Mouse (Mus musculus): ENCODE data around the gene Serpina1a. TPM values are rescaled to one million over a fixed set of nuclear protein-coding genes. Genes with fewer than 3 reads are reported as not detected.
"Not testable (repeated sequence)": the region's sequence is repeated elsewhere in the genome, so short reads cannot be mapped to it uniquely, and the experiment has no call there.

Serpina1a gene
- polyA plus RNA-seq (2014; fragmentation: Nextera tagmentation; extraction: Ambion mirVana) = not detected in 2 replicates

GRCm38 (mm10) chr12:103863101-103863974, at the start of gene Serpina1a:
Serpina1a (minus strand) TSS chr12:103863562.
- H3K4me2 ChIP-seq (ENCODE audit: low read depth); ATAC-seq (ENCODE audit: insufficient read depth, low FRiP score, low TSS enrichment); H3K9me3 ChIP-seq (ENCODE audit: control insufficient read depth, low read length); H3K4me1 ChIP-seq (ENCODE audit: control insufficient read depth, insufficient read depth, low read length); H3K36me3 ChIP-seq (ENCODE audit: control insufficient read depth, insufficient read depth, low read length); H3K9ac ChIP-seq (ENCODE audit: low read length); DNase-seq (ENCODE audit: low spot score); H3K4me3 ChIP-seq (ENCODE audit: low read depth, low read length); H3K27me3 ChIP-seq (ENCODE audit: control insufficient read depth, insufficient read depth, low read length); H3K27ac ChIP-seq (ENCODE audit: low read depth, low read length): not testable (repeated sequence)
- WGBS = 79% methylated on average over 9 of the region's 9 CpGs

GRCm38 (mm10) chr12:103909181-103909580, 45.8 kb upstream of the Serpina1a start:
- H3K27me3 ChIP-seq (ENCODE audit: control insufficient read depth, insufficient read depth, low read length); H3K4me2 ChIP-seq (ENCODE audit: low read depth); H3K9ac ChIP-seq (ENCODE audit: low read length); H3K36me3 ChIP-seq (ENCODE audit: control insufficient read depth, insufficient read depth, low read length); H3K4me3 ChIP-seq (ENCODE audit: low read depth, low read length); H3K9me3 ChIP-seq (ENCODE audit: control insufficient read depth, low read length); ATAC-seq (ENCODE audit: insufficient read depth, low FRiP score, low TSS enrichment); DNase-seq (ENCODE audit: low spot score); H3K4me1 ChIP-seq (ENCODE audit: control insufficient read depth, insufficient read depth, low read length); H3K27ac ChIP-seq (ENCODE audit: low read depth, low read length): not testable (repeated sequence)
- 96% methylated on average over 10 of the region's 16 CpGs for WGBS

- not testable (repeated sequence) for H3K9me3 ChIP-seq (ENCODE audit: control insufficient read depth, low read length); H3K4me2 ChIP-seq (ENCODE audit: low read depth); H3K36me3 ChIP-seq (ENCODE audit: control insufficient read depth, insufficient read depth, low read length); H3K4me3 ChIP-seq (ENCODE audit: low read depth, low read length); ATAC-seq (ENCODE audit: insufficient read depth, low FRiP score, low TSS enrichment); H3K27me3 ChIP-seq (ENCODE audit: control insufficient read depth, insufficient read depth, low read length); H3K9ac ChIP-seq (ENCODE audit: low read length); H3K27ac ChIP-seq (ENCODE audit: low read depth, low read length); DNase-seq (ENCODE audit: low spot score); H3K4me1 ChIP-seq (ENCODE audit: control insufficient read depth, insufficient read depth, low read length)
- 42% methylated on average over 1 of the region's 1 CpGs for WGBS
Observed at GRCm38 (mm10) chr12:103907746-103908145, 44.4 kb upstream of the Serpina1a start.

- DNase-seq (ENCODE audit: low spot score); ATAC-seq (ENCODE audit: insufficient read depth, low FRiP score, low TSS enrichment); H3K4me3 ChIP-seq (ENCODE audit: low read depth, low read length); H3K9ac ChIP-seq (ENCODE audit: low read length); H3K4me2 ChIP-seq (ENCODE audit: low read depth); H3K27ac ChIP-seq (ENCODE audit: low read depth, low read length); H3K9me3 ChIP-seq (ENCODE audit: control insufficient read depth, low read length); H3K27me3 ChIP-seq (ENCODE audit: control insufficient read depth, insufficient read depth, low read length); H3K4me1 ChIP-seq (ENCODE audit: control insufficient read depth, insufficient read depth, low read length); H3K36me3 ChIP-seq (ENCODE audit: control insufficient read depth, insufficient read depth, low read length): not testable (repeated sequence)
- WGBS = 84% methylated on average over 4 of the region's 4 CpGs
Observed at GRCm38 (mm10) chr12:103904837-103905340, 41.5 kb upstream of the Serpina1a start, which contains the start of gene Serpina1c. Serpina1c (minus strand) TSS chr12:103904887.

- not testable (repeated sequence) for H3K9me3 ChIP-seq (ENCODE audit: control insufficient read depth, low read length)
Observed at GRCm38 (mm10) chr12:103901929-103902328, 38.6 kb upstream of the Serpina1a start.

DNA sequence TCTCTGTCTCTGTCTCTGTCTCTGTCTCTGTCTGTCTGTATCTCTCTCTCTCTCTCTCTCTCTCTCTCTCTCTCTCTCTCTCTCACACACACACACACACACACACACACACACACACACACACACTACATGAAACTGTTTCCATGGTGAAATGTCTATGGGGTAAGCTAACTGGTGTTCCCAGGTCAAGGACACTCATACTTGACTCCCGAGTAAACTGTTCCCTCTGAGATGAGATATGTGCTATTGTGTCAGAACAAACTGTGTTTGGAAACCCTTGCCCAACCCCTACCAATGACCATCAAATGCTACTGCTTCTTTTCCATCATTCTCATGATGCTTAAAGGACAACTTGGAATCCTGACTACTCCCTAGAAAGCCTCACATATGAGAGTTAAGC, 3.5 kb upstream of the Serpina1a start:
- H3K9me3 ChIP-seq (ENCODE audit: control insufficient read depth, low read length); H3K4me3 ChIP-seq (ENCODE audit: low read depth, low read length); H3K36me3 ChIP-seq (ENCODE audit: control insufficient read depth, insufficient read depth, low read length); H3K27ac ChIP-seq (ENCODE audit: low read depth, low read length); ATAC-seq (ENCODE audit: insufficient read depth, low FRiP score, low TSS enrichment); H3K4me2 ChIP-seq (ENCODE audit: low read depth); H3K27me3 ChIP-seq (ENCODE audit: control insufficient read depth, insufficient read depth, low read length); H3K9ac ChIP-seq (ENCODE audit: low read length); H3K4me1 ChIP-seq (ENCODE audit: control insufficient read depth, insufficient read depth, low read length); DNase-seq (ENCODE audit: low spot score): not testable (repeated sequence)
- WGBS = 92% methylated on average over 1 of the region's 1 CpGs

More at GRCm38 (mm10) chr12:103901929-103902328, 38.6 kb upstream of the Serpina1a start:
- H3K36me3 ChIP-seq (ENCODE audit: control insufficient read depth, insufficient read depth, low read length); H3K27me3 ChIP-seq (ENCODE audit: control insufficient read depth, insufficient read depth, low read length); H3K4me2 ChIP-seq (ENCODE audit: low read depth); ATAC-seq (ENCODE audit: insufficient read depth, low FRiP score, low TSS enrichment); H3K27ac ChIP-seq (ENCODE audit: low read depth, low read length); H3K9ac ChIP-seq (ENCODE audit: low read length); H3K4me1 ChIP-seq (ENCODE audit: control insufficient read depth, insufficient read depth, low read length); H3K4me3 ChIP-seq (ENCODE audit: low read depth, low read length); DNase-seq (ENCODE audit: low spot score): not testable (repeated sequence)
- 94% methylated on average over 3 of the region's 3 CpGs for WGBS

DNA sequence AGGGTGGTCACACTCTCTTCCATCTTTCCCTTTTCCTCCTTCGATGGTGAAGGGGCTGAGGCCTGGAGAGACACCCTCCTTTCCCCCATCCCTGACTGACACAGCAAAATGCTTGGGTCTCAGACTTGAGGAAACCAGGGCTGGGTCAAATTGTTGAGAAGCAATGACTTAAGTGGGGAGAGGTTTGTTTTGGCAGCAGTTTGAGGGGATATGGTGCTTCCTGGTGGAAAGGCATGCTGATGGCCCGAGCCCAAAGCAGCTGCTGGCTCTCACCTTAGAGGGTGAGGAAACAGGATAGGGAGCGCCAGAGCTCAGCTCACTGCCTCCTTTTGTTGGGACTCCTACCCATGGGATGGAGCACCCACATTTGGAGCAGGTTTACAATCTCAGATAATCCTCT, 2.4 kb downstream of the Serpina1a start:
- no peaks in the 10 kb centered on the region for H3K36me3 ChIP-seq (ENCODE audit: control insufficient read depth, insufficient read depth, low read length)
- no peak overlapping the region for H3K27ac ChIP-seq (ENCODE audit: low read depth, low read length)
- no peak overlapping the region for H3K4me2 ChIP-seq (ENCODE audit: low read depth)
- no peaks in the 10 kb centered on the region for H3K27me3 ChIP-seq (ENCODE audit: control insufficient read depth, insufficient read depth, low read length)
- no peak overlapping the region for H3K4me3 ChIP-seq (ENCODE audit: low read depth, low read length)
- DNase-seq (ENCODE audit: low spot score) (no peak), ATAC-seq (ENCODE audit: insufficient read depth, low FRiP score, low TSS enrichment) (no peak)
- no peaks in the 10 kb centered on the region for H3K4me1 ChIP-seq (ENCODE audit: control insufficient read depth, insufficient read depth, low read length)
- no peak overlapping the region for H3K9ac ChIP-seq (ENCODE audit: low read length)
- H3K9me3 ChIP-seq (ENCODE audit: control insufficient read depth, low read length) = no peaks in the 10 kb centered on the region
- WGBS = 78% methylated on average over 3 of the region's 3 CpGs

- not testable (repeated sequence) for ATAC-seq (ENCODE audit: insufficient read depth, low FRiP score, low TSS enrichment); H3K9me3 ChIP-seq (ENCODE audit: control insufficient read depth, low read length); H3K36me3 ChIP-seq (ENCODE audit: control insufficient read depth, insufficient read depth, low read length); H3K4me1 ChIP-seq (ENCODE audit: control insufficient read depth, insufficient read depth, low read length); H3K27me3 ChIP-seq (ENCODE audit: control insufficient read depth, insufficient read depth, low read length); H3K27ac ChIP-seq (ENCODE audit: low read depth, low read length); H3K9ac ChIP-seq (ENCODE audit: low read length); H3K4me2 ChIP-seq (ENCODE audit: low read depth); H3K4me3 ChIP-seq (ENCODE audit: low read depth, low read length); DNase-seq (ENCODE audit: low spot score)
- WGBS = 79% methylated on average over 3 of the region's 4 CpGs
Observed at GRCm38 (mm10) chr12:103860571-103860970, 2.8 kb downstream of the Serpina1a start.

DNA sequence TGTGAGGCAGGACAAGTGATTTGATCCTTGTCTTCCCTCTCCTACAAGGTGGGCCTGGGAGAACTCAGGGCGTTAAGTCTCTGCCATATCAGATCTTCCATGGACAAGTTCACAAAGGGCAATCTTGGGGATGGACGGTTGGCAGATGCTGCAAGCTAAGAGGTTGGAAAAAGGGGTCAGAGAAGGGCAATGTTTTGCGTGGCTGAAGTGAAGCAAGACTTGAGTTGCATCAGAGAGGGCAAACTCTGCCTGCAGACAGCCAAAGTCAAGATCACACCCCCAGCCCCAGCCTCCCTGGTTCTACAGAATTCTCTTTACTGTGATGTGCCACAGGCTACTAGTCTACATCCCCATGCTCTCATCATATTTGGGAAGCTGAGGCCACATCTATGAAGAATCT, 3.8 kb downstream of the Serpina1a start:
- WGBS = 67% methylated on average over 3 of the region's 3 CpGs

More for the DNA sequence above, 3.8 kb downstream of the Serpina1a start:
- H3K4me2 ChIP-seq (ENCODE audit: low read depth); H3K36me3 ChIP-seq (ENCODE audit: control insufficient read depth, insufficient read depth, low read length); ATAC-seq (ENCODE audit: insufficient read depth, low FRiP score, low TSS enrichment); H3K9ac ChIP-seq (ENCODE audit: low read length); DNase-seq (ENCODE audit: low spot score); H3K9me3 ChIP-seq (ENCODE audit: control insufficient read depth, low read length); H3K27me3 ChIP-seq (ENCODE audit: control insufficient read depth, insufficient read depth, low read length); H3K4me1 ChIP-seq (ENCODE audit: control insufficient read depth, insufficient read depth, low read length); H3K27ac ChIP-seq (ENCODE audit: low read depth, low read length); H3K4me3 ChIP-seq (ENCODE audit: low read depth, low read length): not testable (repeated sequence)

Measured in neural tube, embryonic 11.5 days (tissue).